Mouse (Mus musculus) CH12.LX (cell line): Measurements from ENCODE around the gene Card11.

ENCODE experiments used
- EP300 ChIP-seq: IDR thresholded peaks from 2 replicates; pipeline ENCODE4 v1.6.1; 2011; ENCODE audit warnings: low read length, improper control_type of control experiment
- HCFC1 ChIP-seq: IDR thresholded peaks from 2 replicates; pipeline ENCODE4 v1.6.1; 2012; ENCODE audit warnings: low read depth, mild to moderate bottlenecking, inconsistent platforms, low read length, improper control_type of control experiment
- MYC ChIP-seq: IDR thresholded peaks from 2 replicates; pipeline ENCODE4 v1.6.1; 2011; ENCODE audit warnings: low read depth, mild to moderate bottlenecking, improper control_type of control experiment, low read length
- RAD21 ChIP-seq: IDR thresholded peaks from 2 replicates; pipeline ENCODE4 v1.6.1; 2011; ENCODE audit warnings: low read depth, mild to moderate bottlenecking, low read length, improper control_type of control experiment, moderate library complexity

DNA sequence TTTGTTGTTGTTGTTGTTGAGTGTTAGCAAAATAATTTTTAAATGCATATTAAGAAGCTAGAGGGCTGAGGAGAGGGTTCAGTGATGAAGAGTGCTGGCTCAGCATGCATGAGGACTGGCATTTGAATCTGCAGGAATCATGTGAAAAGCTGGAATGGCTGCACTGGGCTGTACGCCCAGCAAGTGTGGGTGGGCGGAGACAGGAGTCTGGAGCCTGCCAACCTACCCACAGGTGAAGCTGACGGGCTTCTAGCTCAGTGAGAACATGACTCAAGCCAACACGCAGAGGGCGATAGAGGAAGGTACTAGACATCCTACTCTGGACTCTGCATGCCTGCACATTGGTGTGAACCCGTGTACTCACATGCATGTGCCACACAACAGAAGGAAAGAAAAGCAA is 41.2 kb downstream of the Card11 start:
- no peak for TF ChIP-seq MYC
- no peak for TF ChIP-seq RAD21
- TF ChIP-seq EP300 = no peak
- TF ChIP-seq HCFC1 = no peak
